Mouse (Mus musculus): Measurements from ENCODE around the gene Adgrf1.

Adgrf1 gene

DNA sequence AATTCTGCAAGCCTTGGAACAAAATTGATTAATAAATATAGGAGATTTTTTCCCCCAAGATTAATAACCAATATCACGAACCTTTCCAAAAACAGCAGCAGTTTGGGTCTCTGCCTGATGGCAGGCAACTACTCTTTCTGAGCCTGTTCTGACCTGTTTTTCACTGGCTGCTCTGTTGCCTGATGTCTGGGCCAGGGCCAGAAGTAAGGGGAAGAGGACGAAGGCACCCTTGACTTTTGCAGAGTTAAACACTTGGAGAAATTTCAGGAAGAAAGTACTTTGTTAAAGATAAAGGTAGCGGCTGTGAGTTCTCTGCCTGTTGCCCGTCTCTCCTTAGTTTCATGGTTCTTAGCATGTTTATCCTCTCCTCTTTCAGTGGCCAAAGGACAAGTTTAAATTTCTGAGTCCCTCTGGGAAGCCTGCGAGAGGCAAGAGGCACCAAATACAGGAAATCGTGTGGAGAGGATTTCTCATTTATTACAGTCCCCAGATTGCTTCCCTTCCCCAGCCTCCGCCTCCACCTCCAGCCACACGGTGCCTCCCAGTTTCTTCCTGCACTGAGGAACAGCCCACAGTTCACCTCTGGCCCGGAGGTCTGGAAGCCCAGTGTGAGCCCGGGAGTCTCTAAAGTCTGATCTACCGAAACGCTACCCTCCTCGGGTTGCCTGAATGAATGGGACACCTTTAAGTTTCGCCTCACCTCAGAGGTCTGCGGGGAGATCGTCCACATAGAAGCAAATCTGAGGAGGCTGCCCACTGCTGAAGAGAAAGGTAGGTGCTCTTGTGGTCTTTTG, 89.9 kb downstream of the Adgrf1 start, which contains the start of gene Adgrf5:
Adgrf5 (plus strand) TSS at position 626 of the 794 bp plus-strand sequence.
- in situ Hi-C loops (cut with MseI, MboI), result no loop called here

DNA sequence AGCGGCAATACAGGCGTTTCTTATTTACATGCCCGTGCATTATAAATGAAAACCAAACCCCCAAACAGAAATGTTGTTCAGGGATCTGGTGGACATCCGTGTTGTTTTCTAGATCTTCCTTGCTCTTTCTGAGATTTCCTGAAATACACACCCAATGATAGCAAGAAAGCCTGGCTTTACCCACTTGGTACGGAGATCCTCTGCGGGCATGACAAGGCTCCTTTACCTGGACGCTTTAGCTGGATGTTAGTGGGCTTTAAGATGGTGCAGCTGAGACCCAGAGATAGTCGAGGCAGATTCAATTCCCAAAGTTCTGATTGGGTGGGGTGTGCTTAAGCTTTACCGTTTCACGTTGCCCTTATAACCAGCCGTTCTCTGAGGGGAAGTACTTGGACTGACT, 90.9 kb downstream of the Adgrf1 start:
- in situ Hi-C loops (cut with MseI, MboI), result no loop called here

DNA sequence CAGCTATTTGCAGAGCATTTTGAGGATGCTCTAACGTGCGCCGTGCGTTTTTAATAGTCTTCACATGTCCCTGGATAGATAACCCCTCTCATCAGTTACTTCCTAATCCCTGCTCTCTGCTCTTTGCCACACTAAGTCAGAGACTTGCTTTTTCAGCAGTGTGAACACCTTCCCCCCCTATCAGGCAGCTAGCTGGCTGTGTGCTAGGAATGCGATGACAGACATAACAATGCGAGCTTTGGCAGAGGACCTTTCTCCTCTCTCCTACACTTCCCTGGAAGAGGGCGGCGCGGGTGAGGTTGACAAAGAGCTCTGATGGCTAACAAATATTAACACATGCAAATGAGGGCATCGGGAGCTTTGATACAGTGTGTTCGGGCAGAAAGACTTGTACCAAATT, 92.2 kb downstream of the Adgrf1 start:
- in situ Hi-C loops (cut with MseI, MboI), result no loop called here

DNA sequence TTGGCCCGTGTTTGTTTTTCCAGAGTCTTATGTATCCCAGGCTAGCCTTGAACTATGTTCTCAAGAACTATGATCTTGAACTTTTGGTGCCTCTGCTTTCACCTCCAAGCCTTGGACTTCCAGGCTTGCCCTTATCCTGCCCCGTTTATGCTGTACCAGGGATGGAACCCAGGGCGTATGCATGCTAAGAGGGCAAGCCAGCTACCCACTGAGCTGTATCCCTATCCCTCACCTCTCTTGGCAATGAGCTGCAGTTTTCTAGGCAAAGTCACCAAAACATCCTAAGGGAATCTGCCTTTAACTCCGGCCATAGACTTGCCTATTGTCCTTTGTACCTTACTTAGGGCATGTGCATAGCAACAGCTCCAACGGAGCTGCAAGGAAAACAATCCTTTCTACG, 92.8 kb downstream of the Adgrf1 start:
- in situ Hi-C loops (cut with MseI, MboI), result no loop called here

DNA sequence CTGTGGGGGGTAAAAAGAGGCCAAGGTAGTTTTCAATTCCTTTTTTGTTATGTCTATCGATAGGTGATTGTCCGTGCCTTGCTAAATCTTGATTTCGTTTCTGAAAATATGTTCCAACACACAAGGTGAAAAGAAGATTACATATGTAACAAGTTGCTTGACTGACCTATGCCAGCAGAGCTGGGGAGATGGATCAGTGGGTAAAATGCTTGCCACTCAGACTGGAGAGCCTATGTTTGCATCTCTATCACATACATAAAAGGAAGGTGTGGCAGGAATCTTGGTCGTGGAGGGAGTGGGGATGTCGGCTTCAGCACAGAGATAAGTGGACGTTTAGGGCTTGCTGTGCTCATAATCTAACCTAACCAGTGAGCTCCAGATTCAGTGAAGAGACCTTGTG, 93.8 kb downstream of the Adgrf1 start:
- in situ Hi-C loops (cut with MseI, MboI), result no loop called here

DNA sequence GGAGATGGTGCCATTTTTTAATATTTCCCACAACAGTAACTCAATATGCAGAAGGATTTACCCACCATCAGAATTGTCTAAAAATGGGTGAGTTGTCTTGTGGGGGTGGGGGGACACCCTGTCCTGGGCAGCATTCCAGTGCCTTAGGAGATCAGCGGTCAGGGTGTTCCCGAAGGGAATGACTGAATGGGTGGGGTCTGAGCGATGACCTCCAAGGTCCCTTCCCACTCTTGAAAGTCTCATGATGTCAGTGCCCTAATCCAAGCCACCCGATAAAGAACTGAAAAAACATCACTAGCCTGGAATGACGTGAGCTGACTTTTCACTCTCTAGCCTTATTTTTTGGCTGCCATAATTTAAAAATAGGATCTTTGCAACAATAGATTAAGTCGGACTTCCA, 95.2 kb downstream of the Adgrf1 start:
- in situ Hi-C loops (cut with MseI, MboI), result no loop called here

DNA sequence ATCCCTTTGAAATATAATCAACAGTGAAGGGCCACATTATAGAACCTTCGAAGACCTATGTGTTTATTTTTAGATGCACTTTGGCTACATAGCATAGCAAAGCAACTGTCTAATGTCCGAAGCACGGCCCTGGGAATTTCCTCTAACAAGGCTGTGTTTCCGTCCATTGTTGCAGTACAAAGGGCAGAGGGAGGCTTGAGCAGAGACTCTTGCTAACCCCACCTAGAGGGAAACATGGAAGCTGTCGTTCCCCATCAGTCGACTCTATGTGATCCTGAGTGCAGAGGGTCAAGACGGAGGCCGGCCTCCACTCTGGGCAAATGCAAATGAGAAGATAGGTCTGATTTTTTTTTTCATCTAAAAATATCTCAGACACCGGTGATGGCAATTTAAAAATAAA, 96.4 kb downstream of the Adgrf1 start:
- in situ Hi-C loops (cut with MseI, MboI), result no loop called here

DNA sequence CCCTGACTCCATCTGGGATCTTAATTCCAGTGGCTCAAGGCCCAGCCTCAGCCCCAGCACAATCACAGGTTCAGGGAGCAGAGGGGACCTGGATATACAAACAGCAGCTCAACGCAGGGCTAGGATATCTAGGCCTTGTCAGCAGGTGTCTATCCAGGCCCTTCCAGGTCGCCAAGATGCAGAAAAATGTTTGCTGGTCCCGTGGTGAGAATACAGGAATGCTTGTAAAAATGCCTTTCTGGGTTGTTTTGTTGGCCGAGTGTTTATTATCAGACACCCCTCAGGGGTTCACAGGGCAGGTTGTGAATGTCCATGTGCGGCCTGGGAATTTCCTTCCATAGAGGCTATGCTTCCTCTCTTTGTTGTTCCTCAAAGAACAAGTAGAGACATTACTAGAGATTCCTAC, 98.0 kb downstream of the Adgrf1 start:
- in situ Hi-C loops (cut with MseI, MboI), result no loop called here

DNA sequence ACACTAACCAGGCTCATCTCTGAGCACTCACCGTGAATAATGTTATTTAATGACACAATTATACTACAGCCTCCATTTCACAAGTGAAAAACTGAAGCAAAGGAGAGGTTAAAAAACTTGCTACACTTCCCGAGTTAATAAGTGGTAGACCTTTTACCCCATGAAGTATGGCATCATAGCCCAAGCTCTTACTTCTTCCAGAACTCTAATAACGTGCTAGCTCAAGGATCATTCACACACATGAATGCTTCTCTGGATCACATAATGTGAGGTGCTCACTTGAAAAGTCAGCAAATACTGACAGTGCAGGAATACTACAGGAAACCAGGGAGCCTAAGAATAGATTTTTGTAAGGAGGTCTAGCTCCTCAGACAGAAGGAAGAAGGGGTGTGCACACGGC, 102.5 kb downstream of the Adgrf1 start:
- in situ Hi-C loops (cut with MseI, MboI), result no loop called here

DNA sequence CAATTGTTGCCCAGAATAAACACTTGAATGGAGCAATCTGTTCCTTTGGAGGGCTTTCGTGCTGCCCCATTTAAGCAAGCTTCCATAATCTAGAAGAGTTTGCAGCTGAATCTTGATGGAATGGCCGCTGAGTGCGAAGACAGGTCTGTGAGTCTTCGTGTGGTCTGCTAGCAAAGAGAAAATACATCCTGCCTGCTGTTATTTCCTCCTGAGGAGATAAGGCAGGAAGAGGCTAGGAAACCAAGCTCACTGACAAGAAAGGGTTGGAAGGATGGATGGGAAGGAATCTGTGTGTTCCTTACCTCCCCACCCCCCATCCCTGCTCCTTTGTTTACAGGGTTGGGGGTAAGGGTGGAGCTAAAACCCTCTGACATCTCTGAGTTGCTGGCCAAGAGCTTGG, 103.9 kb downstream of the Adgrf1 start:
- in situ Hi-C loops (cut with MseI, MboI), result no loop called here

All from mouse trophoblast stem cell (cell line).